Mouse (Mus musculus) hindbrain, embryonic 16.5 days (tissue): ENCODE measurements around the gene AF067061. TPM values are rescaled to one million over a fixed set of nuclear protein-coding genes. Genes with fewer than 3 reads are reported as not detected.
"Not testable (repeated sequence)": the region's sequence is repeated elsewhere in the genome, so short reads cannot be mapped to it uniquely, and the experiment has no call there.

Experiments
- ATAC-seq: fragments of 200-750 bp; cut with Nextera tagmentation; 2 replicates; pipeline ENCODE4 v1.8.0; 2017; ENCODE audit warnings: moderate TSS enrichment, moderate library complexity
- H3K27ac ChIP-seq: fragments of 300-500 bp; sonication (generic); 2 replicates; pipeline ENCODE4 v1.5.1; 2014; ENCODE audit warnings: low read depth, mild to moderate bottlenecking, control low read depth, low read length, moderate library complexity
- H3K27me3 ChIP-seq: fragments of 300-500 bp; sonication (generic); replicated peaks from 2 replicates; pipeline ENCODE4 v1.6.1; 2014; ENCODE audit warnings: low read length; ENCODE audit not compliant: control insufficient read depth, insufficient read depth
- H3K36me3 ChIP-seq: fragments of 300-500 bp; sonication (generic); 2 replicates; pipeline ENCODE4 v1.6.1; 2014; ENCODE audit warnings: mild to moderate bottlenecking, low read length, moderate library complexity, mixed read lengths; ENCODE audit not compliant: control insufficient read depth, insufficient read depth
- H3K4me1 ChIP-seq: fragments of 300-500 bp; sonication (generic); 2 replicates; pipeline ENCODE4 v1.6.1; 2014; ENCODE audit warnings: low read depth, low read length; ENCODE audit not compliant: control insufficient read depth, insufficient read depth
- H3K4me2 ChIP-seq: fragments of 300-500 bp; sonication (generic); 2 replicates; pipeline ENCODE4 v1.6.1; 2014; ENCODE audit warnings: mild to moderate bottlenecking, low read length, control low read depth, moderate library complexity
- H3K4me3 ChIP-seq: fragments of 300-500 bp; sonication (generic); 2 replicates; pipeline ENCODE4 v1.5.1; 2014; ENCODE audit warnings: mild to moderate bottlenecking, low read length, control low read depth, moderate library complexity
- H3K9ac ChIP-seq: fragments of 300-500 bp; sonication (generic); 2 replicates; pipeline ENCODE4 v1.6.1; 2014; ENCODE audit warnings: low read depth, mild to moderate bottlenecking, control low read depth, low read length, moderate library complexity
- H3K9me3 ChIP-seq: fragments of 300-500 bp; sonication (generic); 2 replicates; pipeline ENCODE4 v1.6.1; 2014; ENCODE audit warnings: mild to moderate bottlenecking, low read length, moderate library complexity; ENCODE audit not compliant: control insufficient read depth
- WGBS: fragments of 180-500 bp; shearing (Covaris S2); extraction: QIAGEN DNeasy Blood & Tissue Kit; methylation state at CpG from one replicate; pipeline ENCODE4 v1.1.7; 2014; 5-methylcytosine and 5-hydroxymethylcytosine counted together
- polyA plus RNA-seq: library from polyadenylated mRNA; unstranded; fragments of >200 nt; fragmentation: Nextera tagmentation; extraction: Ambion mirVana; gene quantifications from 2 replicates; pipeline ENCODE4 v1.2.1, GENCODE M21; 2015

AF067061 gene
- polyA plus RNA-seq, 1 experiment from 2014 or later, result not detected

DNA sequence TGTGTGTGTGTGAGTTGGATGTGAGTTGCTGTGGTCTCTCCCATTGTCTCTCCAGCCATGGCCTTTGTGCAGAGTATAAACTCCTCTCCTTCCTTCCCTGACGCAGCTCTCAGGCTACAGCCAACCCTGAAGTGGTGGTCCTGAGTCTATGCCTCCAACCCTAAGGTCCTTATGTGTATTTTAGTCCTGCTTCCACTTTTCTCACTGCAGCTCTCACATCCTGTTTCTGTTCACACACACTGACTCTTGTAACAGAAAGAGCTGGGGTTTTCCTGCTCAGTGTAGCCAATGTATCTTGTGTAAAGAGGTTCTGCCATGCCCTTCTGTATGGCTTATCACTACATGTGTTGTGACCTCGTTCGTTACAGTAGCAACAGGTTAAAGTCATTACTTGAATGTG is 3.2 kb upstream of the AF067061 start:
- H3K27me3 ChIP-seq, H3K36me3 ChIP-seq, H3K9ac ChIP-seq, H3K9me3 ChIP-seq, ATAC-seq, H3K4me3 ChIP-seq, H3K4me1 ChIP-seq, H3K4me2 ChIP-seq, H3K27ac ChIP-seq: not testable (repeated sequence)
- 78% methylated on average over 3 of the region's 3 CpGs for WGBS

DNA sequence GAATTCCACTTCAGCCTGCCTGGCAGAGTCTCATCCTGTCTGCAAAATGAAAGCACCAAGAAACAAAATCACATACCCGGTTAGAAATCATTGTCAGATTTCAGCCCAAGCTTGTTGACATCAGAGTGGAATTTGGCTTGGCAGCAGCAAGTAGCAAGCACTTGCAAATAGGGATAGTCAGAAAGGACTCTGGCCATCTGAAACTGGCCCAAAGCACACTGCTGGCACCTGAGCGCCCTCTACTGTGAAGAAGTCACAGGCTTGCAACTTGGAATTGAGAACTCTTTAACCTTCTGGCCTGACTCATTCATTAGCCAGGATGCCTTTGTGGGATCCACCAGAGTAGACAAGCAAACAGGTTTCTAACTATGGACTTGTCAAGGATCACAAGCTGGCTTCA is 14.9 kb downstream of the AF067061 start:
- not testable (repeated sequence) for H3K36me3 ChIP-seq, H3K27me3 ChIP-seq, H3K27ac ChIP-seq, ATAC-seq, H3K4me2 ChIP-seq, H3K4me3 ChIP-seq, H3K9ac ChIP-seq, H3K9me3 ChIP-seq, H3K4me1 ChIP-seq
- WGBS, result 19% methylated on average over 2 of the region's 2 CpGs

DNA sequence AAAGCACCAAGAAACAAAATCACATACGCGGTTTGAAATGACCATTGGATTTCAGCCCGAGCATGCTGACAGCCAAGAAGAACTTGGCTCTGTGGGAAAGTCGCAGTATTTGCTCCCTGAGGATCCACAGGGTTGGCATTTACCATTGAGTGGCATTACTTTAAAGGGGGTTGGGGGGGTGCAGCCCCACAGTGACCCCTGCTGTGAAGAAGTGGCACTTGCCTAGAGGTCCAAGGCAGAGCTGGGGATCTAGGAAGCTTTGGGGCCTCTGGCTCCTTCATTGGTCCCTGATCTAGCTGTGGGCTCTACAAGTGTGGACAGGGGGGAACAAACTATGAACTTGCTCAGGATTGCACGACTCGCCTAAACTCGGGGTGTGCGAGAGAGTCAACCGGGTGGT is 15.9 kb downstream of the AF067061 start:
- Histone ChIP-seq H3K27ac (no peak overlapping the region), H3K9me3 (no peaks in the 10 kb centered on the region), H3K27me3 (no peaks in the 10 kb centered on the region), H3K4me3 (no peak overlapping the region), H3K4me1 (no peaks in the 10 kb centered on the region), H3K4me2 (no peak overlapping the region), H3K9ac (no peak overlapping the region), H3K36me3 (no peaks in the 10 kb centered on the region)
- ATAC-seq, result no peak
- WGBS, result 91% methylated on average over 9 of the region's 9 CpGs

DNA sequence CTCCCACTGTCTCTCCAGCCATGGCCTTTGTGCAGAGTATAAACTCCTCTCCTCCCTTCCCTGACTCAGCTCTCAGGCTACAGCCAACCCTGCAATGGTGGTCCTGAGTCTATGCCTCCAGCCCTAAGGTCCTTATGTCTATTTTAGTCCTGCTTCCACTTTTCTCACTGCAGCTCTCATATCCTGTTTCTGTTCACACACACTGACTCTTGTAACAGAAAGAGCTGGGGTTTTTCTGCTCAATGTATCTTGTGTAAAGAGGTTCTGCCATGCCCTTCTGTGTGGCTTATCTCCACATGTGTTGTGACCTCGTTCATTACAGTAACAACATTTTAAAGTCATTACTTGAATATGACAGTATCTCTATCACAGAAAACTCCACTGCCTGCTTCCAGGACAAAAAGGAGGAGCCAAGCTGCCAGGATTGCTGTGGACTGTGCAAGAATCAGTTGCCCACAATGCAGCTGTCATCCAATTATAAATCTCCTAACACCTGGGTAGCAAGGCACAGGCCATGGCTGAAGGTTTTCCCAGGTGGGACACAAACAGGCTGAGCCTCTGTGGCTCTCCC is 36.5 kb downstream of the AF067061 start:
- no peaks in the 10 kb centered on the region; the same call in 1 of the 2 replicates for H3K9me3 ChIP-seq
- no peak overlapping the region for H3K4me3 ChIP-seq
- H3K36me3 ChIP-seq, result no peaks in the 10 kb centered on the region
- H3K4me1 ChIP-seq, result no peaks in the 10 kb centered on the region
- no peaks in the 10 kb centered on the region for H3K27me3 ChIP-seq
- 77% methylated on average over 1 of the region's 1 CpGs for WGBS
- H3K27ac ChIP-seq, result no peak overlapping the region
- H3K4me2 ChIP-seq, result no peak overlapping the region
- H3K9ac ChIP-seq, result no peak overlapping the region
- no peak for ATAC-seq

DNA sequence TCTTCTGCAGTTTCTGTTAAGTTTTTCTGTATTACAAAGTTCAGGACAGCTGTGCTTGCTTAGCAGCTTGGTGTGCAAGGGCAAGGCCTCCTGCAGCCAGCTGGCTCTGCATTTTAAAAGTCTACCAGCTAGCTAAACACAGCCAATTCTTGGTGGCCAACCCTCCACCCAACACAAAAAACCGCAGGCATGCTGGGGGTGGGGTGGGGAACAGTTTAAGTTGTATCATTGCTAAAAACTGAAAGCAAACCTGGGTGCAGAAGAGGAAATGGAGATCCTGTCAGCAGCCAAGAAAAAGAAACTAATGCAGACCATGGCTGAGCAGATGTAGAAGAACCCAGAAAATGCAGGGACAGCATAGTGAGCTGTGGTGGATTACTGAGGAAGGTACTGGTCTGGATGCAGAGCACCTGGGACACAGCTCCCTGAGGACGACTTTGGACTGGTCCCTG is 37.1 kb downstream of the AF067061 start, which contains the start of gene BC147527:
BC147527 (plus strand) TSS at position 402 of the 452 bp plus-strand sequence.
- WGBS, result 47% methylated on average over 2 of the region's 2 CpGs
- Histone ChIP-seq H3K36me3 (no peaks in the 10 kb centered on the region), H3K27ac (no peak within 1 kb of the TSS), H3K9me3 (no peaks in the 10 kb centered on the region; the same call in 1 of the 2 replicates), H3K4me1 (no peaks in the 10 kb centered on the region), H3K4me2 (no peak within 1 kb of the TSS), H3K27me3 (no peaks in the 10 kb centered on the region), H3K9ac (no peak within 1 kb of the TSS), H3K4me3 (no peak within 1 kb of the TSS)
- no peak for ATAC-seq

DNA sequence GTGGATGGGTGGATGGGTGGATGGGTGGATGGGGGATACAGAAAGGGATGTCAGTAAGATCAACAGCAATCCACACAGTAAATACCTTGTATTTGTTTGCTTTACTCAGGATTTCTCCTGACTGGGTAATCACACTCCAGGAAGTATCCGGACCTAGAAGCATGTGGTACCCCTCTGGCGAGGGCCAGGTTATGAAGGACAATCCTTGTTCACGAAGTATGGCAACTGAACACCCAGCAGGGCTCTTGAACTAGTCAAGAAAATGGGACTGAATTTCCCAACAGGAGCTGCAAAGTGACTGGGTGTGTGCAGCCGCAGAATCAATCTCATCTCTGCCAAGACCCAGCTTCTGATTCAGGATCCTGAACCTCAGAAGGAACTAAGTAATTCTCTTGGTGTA is 37.9 kb downstream of the AF067061 start:
- H3K27me3 ChIP-seq, result no peaks in the 10 kb centered on the region
- H3K9ac ChIP-seq, result no peak overlapping the region
- H3K4me3 ChIP-seq, result no peak overlapping the region
- no peak overlapping the region for H3K4me2 ChIP-seq
- no peaks in the 10 kb centered on the region for H3K36me3 ChIP-seq
- H3K9me3 ChIP-seq, result no peaks in the 10 kb centered on the region; the same call in 1 of the 2 replicates
- 91% methylated on average over 4 of the region's 4 CpGs for WGBS
- H3K27ac ChIP-seq, result no peak overlapping the region
- no peaks in the 10 kb centered on the region for H3K4me1 ChIP-seq
- ATAC-seq, result no peak

DNA sequence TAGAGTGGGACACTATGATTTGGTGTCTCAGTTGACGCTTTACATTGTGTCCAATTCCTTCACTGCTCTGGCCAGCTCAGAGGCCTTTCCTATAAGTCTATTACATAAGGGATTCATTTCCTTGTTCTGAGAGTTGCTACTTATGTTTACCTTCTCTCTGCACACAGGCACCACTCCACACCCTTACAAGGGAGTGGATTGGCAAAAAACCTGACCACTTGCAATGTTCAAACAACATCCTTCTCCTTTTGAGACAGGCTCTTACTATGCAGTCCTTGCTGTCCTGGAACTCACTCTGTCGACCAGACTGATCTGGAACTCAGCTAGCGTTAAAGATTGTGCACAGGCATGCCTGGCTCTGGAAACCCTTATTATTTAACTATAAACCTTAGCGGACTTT is 47.8 kb downstream of the AF067061 start:
- H3K4me1 ChIP-seq, result no peaks in the 10 kb centered on the region
- H3K9me3 ChIP-seq, result no peaks in the 10 kb centered on the region
- WGBS, result 81% methylated on average over 4 of the region's 4 CpGs

DNA sequence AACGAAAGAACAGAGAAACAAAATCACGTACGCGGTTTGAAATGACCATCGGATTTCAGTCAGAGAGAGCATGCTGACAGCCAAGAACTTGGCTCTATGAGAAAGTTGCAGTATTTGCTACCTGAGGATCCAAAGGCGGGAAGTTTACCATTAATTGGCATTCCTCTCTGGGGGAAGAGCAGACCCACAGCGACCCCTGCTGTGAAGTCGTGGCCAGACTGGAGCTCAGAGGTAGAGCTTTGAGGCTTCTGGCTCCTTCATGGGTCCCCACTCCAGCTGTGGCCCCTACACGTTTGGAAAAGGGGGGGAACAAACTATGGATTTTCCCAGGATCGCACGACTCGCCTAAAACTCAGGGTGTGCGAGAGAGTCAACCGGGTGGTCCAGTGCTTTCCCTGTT is 50.7 kb downstream of the AF067061 start:
- no peak overlapping the region for H3K27ac ChIP-seq
- WGBS, result 49% methylated on average over 14 of the region's 14 CpGs
- H3K9me3 ChIP-seq, result no peaks in the 10 kb centered on the region
- H3K4me2 ChIP-seq, result no peak overlapping the region
- H3K36me3 ChIP-seq, result no peaks in the 10 kb centered on the region
- H3K4me3 ChIP-seq, result no peak overlapping the region
- ATAC-seq, result no peak
- H3K9ac ChIP-seq, result no peak overlapping the region
- no peaks in the 10 kb centered on the region for H3K27me3 ChIP-seq
- no peaks in the 10 kb centered on the region for H3K4me1 ChIP-seq

More for the DNA sequence above, 47.8 kb downstream of the AF067061 start:
- H3K4me3 ChIP-seq, result no peak overlapping the region
- no peak overlapping the region for H3K9ac ChIP-seq
- H3K27ac ChIP-seq, result no peak overlapping the region
- no peak for ATAC-seq
- no peaks in the 10 kb centered on the region for H3K36me3 ChIP-seq
- H3K4me2 ChIP-seq, result no peak overlapping the region
- no peaks in the 10 kb centered on the region for H3K27me3 ChIP-seq
